Mouse (Mus musculus) brain, adult 2 months (tissue): Measurements from ENCODE around the gene Auts2.
A peak's percentile ranks its signal among the peaks of the same experiment; 100 is the strongest.

Experiments
- DNase-seq: peaks from one replicate; pipeline ENCODE4 v3.0.0; 2011; ENCODE audit warnings: low read depth, low spot score

Auts2 gene

DNA sequence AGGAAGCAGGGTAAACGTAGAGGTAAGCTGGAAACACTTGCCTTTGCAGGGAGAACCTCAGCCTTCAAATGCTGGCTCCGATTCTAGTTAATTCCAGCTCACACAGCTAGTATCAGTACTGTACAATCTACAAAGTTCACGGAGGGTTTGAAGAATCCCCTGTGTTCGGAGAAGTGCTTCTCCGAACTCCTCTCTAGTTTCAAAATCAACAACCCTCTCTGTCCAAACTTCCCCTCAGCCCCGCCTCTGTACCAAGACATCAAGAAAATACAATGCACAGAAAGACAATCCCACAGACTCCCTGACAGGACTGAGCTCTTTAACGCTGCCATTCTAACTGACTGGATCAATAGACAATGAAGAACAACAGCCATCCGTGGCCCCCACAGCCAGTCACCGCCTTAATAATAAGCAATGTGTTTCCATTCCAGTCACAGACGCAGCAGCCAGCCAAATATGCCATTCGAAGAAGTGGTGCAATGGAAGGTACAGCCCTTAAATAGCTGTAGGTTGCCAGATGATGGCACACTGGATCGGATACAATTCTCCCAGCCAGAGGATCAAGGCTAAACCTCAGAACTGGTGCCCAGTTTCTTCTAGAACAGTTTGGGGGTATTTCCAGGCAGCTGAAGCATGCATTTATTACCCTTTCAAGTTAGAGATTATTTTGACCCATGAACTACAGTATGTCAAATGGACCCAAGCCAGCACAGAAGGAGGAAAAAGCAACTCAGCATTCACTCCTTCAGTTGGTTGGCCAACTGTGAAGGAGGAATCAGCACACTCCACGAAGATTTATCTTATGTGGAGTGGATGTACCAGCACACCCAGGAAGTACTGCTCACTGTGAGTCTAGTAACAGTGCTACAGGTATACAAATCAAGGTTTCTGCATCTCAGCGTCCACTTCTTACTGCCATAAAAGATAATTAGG is 151.0 kb downstream of the Auts2 start:
- DNase-seq: peak; percentile 28

DNA sequence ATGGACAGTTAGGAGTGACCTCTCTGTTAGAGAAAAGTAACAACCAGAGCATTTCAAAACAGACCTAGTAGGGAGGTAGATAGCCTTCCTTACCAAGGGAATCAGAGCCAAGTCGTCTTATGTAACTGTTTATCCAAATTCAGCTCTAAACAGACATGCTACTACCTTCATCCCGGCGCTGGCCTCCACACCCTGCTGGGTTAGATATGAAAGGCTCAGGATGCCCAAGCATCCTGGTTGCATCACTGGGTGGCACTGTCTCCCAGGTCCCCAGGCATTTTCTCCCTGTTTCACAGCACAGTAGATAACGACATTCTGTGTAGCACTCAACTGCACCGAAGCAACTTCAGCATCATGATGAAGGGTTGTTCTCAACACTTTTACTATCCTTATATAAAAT is 154.4 kb downstream of the Auts2 start:
- peak; percentile 82 for DNase-seq

DNA sequence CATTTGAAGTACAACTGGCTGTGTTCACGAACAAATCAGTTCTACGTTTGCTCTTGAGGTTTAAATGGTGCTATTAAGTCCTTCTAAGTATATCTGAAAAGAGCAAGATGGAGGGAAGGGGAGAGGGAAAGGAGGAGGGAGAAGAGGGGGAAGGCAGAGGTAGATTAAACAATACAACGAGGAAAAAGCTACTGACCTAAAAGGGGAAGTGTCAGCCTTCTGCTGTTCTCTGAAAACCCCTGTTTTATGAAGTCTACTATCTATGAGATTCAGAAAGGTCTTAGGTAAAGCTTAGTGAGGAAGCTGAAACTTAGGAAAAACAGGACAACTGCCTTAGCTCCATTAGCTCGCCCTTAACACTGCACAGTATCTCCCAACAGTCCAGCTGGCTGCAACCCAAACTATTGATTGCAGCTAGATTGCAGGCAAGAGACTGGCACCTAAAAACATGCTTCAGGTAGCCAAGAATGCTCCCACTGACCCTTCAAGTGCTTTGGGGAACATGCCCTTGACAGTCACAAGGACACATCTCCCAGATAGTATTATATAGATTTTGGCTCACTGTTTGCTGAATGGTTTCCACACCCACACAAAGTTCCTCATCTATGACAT is 157.8 kb downstream of the Auts2 start:
- no peak for DNase-seq

DNA sequence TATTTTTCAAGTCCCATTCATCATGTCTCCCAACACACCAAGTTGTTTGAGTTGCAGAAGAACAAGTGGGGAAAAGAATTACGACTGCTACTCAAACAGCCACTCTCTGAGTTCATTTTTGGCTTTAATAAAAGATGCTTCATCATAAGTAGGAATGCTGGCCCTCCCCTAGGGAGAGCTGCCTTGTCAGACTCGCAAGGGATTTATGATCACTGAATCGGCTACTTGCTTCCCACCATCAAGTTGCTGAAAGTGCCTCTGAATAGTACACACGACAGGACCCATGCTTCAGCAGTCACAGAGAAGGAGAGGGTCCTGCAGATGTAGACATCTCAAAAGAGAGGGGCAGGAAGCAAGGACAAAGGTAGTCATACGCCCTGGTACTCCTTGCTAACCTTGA is 162.9 kb downstream of the Auts2 start:
- DNase-seq: no peak

DNA sequence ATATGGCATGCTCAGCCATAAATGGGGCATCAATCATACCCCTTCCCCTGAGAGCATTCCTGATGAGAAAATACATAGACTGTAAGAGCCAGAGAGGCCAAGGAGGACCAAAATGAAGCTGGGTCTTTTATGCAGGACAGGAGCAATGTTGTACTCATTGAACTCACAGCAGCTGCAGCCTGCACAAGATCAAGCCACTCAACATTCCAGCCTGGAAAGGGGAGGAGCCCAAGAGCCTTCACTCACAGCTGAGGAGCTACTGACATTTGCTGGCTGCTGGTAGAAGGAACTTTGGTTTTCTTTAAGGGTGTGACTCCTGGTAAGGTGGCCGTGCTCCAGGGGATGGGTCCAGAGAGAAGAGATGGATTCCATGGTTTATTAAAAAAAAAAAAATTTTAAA is 164.2 kb downstream of the Auts2 start:
- DNase-seq: no peak

DNA sequence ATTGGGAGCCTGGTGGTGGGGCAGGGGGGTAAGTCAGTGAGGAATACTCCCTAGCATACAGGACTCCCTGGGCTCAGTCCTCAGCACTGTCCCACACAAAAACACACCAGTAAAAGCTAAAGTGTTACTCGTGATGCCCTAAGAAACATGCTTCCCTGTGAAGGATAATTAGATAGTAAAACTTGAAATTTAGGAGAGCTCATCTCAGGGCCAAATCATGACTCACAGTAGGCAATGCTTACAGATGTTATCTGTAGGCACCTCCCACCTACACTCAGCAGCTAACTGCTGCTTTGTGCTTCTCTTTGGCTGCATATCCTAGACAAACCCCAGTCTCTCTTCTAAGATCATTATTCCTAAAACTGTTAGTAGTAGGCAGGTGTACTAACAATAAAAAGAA is 168.0 kb downstream of the Auts2 start:
- DNase-seq: peak; percentile 84

DNA sequence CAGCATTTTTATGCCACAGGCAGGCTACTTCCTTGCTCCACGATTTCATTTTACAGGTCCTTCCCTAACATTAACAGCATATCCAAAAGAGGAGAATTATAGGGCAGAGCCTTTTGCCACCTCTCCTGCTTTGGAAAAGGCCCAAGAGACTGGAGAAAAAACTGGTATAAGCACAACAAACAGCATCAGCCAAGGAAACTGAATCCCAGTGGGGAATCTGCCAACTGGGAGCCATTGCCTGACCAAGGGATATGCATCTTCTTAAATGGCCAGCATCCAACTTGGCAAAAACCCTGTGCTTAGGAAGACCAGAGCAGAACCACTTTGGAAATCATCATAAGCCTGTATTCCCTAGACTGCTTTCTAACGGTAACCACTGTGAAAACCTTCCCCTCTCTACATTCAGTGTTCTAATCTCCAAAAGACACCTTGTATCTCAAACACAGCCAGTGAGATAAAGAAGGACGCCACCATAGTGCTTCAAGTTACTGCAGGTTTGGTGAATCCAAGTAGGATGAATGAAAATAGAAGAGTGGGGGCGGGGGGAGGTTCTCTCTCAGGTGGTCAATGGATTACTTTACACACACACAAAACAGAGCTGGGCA is 169.6 kb downstream of the Auts2 start:
- DNase-seq: peak; percentile 82

DNA sequence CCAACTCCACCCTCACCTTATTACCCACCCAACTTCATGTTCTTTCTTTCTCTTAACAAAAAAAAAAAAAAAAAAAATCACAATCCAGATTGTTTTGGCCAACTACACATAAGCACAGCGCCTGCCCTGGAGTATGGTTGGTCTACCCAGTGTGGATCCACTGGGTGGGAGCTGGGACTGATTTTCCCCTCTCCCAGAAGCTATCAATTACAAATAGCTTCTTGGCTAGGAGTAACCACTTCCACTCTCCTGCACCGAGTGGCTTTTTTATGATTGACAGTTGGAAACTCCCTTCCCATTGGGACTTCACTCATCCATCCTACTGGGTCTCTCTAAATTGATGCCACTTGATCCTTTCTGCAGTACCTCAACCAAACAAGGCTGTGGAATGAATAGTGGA is 170.5 kb downstream of the Auts2 start:
- no peak for DNase-seq

DNA sequence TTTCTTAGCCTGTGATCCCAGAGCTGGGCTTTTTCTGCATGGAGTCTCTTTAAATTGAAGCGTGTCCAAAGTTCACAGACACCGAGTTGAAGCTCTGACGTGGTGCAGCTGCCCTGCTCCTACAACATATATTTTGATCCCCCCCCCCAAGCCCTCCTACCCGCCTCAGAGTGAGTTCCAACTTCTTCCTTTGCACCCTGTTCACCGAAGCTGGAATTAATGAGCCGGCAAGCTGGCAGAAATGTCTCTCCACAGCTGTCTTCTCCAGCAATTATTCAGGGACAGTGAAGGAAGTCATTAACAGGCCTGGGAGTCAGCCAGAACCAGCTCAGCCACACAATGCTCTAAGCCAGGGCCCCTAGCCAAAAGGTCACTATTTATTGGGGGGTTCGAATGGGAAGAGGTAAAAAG is 174.5 kb downstream of the Auts2 start:
- peak; percentile 72 for DNase-seq

DNA sequence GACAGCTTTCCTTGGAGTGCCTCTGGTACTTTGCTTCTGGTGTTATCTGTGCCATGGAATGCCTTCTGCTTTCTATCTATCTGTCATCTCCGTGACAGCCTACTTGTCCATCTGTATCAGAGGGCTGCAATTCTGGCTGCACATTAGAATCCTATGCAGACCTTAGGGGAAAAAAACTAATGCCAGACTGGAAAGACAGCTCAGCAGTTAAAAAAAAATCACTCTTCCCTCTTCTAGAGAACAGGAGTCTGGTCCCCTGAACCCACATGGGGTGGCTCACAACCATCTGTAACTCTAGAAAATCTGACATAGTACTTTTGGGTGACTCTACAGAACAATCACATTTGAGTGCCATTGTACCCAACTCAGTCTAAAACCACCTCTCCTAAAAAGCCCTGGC is 181.9 kb downstream of the Auts2 start:
- DNase-seq: no peak

DNA sequence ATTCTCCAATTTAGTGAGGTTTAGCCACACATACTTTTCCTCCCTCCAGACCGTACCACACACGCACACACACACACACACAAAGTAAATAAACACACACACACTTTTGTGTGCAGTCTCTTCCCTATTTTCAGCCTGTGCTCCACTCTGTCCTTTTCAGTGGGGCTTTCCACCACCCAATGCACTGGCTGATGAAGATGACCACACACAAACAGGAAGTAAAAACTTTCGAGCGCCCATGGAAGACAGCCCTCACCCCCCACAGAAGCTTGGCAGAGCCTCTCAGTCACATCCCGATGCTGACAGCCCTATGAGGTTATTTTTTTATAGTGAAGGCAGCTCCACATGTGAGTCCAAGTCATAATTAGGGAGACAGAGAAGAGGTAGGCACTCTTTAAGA is 185.4 kb downstream of the Auts2 start:
- no peak for DNase-seq

DNA sequence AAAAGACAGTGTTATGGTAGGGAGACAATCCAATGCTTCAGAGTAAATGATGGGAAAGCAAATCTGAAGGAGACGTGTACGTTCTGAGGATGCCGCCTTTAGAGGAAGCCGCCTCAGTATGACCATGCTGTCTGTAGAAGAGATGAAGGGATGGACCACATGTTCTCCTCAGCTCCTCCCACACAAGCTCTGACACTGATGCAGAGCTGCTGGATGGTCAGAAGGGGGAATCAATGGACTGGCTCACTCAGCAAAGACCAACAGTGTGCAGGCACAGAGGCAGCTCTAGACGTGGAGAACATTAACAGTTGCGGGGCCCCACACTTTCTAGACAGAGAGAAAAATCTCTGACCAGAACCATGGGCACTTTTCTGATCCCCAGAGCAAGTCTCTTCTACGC is 187.2 kb downstream of the Auts2 start:
- DNase-seq: peak; percentile 65

DNA sequence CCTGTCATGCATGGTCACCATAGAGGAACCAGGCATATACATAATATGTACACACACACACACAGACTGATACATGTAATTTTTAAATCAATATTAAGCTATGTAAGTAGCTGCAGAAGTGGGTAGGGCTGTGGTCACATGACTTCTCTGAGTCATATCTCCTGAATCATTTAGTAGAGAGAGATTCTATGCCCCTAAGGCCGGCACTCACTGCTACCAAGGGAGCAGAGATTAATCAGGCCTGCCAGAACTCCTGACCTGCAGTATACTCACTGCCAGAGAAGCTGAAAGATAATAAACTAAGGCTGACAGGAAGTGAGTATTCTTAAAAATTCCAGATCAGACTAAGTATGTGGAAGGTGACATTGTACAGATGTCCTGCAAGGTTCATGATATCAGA is 190.7 kb downstream of the Auts2 start:
- no peak for DNase-seq

DNA sequence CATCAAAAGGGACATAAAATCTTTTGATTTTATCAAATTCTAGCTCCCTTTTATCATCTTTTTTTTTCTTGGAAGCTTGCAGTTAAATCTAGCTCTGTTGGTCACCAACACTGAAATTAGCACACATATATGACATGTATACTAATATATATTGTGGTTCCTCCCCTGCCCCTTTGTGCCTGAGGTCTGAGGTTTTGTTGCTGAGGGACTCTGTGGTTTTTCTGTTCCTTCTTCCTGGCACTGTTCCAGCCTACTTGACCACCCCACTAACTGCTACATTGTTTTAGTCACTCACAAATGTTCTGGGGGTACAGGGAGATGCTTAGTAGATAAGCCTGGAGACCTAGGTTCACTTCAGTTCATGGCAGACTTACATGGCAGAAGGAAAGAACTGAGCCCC is 192.0 kb downstream of the Auts2 start:
- DNase-seq: no peak

DNA sequence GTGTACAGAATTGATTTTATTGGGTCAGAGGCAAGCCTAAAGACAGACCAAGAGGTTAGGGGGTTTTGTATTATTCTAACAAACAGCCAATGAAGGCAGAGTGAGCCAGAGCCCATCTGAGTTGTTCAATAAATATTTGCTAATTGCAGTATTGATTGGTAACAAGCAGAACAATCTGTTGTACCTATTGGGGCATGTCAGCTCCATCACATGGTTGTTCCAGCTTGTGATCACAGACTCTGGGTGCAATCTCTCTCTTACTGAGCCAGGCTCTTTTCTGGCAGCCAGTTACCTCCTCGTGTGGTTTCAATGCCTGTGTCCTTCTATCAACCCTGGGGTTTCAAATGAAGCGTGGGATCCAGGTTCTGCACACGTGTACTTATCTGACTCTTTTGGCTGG is 201.8 kb downstream of the Auts2 start:
- no peak for DNase-seq

DNA sequence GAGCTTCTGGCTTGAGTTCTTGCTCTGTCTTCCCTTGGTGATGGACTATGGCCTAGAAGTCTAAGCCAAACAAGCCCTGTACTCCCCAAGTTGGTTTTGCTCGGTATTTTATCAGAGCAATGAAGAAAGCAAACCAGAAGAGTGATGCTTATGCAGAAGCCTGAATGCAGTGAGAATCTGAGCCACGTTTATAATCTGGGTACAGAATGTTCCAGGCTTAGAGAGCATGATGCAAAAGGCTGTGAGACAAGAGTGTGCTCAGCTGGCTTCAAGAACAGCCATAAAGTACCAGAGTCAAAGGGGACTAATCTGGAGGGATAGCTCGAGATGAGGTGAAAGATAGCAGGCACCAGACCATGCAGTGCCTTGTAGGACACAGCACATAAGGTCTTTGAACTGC is 205.5 kb downstream of the Auts2 start:
- no peak for DNase-seq

DNA sequence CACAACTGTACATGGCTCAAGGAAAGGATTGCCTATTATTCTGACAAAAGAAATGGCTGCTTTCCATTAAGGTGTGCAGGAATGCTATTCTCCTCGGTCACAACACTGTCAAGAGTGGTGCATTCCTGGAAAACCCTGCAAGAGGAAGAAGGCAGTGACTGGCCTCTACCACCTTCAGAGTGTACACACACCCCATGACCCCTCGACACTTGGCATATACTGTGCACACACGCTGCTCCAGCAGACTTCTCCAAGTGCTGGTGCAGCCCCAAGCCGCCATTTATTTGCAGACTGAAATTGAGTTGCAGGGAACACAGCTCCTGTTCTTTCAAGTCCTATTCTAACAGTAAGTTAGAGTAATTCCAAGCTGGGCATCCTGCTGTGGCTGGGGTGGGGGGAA is 207.4 kb downstream of the Auts2 start:
- DNase-seq: no peak

DNA sequence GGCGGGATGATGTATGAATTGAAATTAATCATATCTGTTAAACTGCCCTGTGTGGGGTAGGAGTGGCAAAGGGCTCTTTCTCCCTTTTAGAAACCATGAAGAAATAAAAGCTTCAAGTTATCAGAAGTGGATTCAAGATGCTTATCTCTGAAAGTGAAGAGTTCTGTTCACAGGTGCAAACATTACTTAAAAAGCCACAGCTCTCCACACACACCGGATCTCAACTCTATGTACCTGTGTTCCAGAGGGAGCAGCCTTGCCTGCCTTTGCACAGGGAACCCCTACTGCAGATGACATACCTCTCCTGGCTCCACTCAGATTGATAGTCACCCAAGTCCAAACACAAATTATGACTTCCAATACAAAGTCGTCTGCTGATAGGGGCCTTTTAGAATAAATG is 208.3 kb downstream of the Auts2 start:
- no peak for DNase-seq

DNA sequence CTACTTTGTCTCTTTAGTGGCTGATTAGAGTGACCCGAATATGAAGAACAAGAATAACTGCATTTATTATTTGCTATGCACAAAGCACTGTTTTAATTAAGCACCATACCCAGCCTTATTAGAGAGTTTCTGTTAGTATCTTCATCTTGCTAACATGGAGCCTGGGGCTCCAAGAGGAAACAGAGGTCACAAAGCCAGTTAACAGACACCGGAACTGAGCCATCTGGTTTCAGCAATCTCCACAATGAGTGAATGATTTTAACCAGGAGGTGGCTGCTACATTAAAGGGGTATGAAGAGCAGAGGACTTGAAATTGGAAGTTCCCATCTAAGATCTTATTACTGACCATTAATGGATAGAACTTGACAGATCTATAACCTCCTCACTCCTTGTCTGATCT is 209.4 kb downstream of the Auts2 start:
- DNase-seq: no peak

DNA sequence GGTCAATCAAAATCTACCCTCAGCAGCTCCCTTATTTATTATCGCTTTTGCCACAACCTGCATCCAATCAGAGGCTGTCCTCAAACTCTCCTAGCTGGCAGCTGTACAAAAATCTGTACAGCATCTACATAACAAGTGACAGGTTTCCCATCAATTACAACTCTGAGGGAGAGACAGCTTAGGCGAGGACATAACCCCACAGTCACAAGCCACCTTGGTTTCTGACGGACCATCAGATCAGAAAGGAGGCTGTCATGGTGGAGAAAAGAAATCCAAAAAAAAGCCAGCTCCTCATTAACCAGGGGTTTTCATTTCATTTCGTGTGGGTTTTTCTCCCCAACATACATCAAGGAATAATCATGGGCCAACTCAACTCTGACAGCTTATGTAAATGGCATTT is 210.6 kb downstream of the Auts2 start:
- DNase-seq: no peak

DNA sequence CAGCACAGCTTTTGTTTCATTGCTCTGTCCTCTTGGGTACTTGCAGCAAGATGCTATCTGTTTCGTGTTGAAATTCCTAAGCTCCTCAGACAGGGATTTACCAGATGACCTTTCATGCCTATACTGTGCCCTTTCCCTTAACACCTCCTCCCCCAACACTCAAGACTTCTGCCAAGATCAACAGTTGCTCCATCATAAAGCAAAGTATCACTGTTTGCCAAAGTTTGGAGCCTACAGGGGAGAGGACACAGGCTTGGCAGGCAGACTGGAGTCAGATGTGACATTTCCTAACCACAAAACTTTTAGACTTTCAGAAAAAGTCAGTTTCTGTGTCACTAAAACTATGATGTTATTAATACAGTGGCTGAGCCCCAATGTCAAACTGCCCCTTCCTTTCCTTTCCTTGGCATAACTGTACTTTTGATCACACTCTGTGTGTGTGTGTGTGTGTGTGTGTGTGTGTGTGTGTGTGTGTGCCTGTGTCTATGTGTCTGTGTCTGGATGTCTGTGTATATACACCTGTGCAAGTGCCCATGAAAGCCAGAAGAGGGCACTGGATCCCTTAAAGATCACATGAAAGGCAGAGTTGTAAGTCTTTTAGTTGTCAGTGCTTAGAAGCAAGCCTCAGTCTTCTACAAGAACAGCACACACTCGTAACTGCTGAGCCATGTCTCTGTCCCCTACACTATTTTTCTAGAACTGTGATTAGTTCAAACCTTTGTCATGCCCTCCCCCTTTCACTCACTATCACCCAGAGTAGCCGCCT is 213.8 kb downstream of the Auts2 start:
- no peak for DNase-seq

DNA sequence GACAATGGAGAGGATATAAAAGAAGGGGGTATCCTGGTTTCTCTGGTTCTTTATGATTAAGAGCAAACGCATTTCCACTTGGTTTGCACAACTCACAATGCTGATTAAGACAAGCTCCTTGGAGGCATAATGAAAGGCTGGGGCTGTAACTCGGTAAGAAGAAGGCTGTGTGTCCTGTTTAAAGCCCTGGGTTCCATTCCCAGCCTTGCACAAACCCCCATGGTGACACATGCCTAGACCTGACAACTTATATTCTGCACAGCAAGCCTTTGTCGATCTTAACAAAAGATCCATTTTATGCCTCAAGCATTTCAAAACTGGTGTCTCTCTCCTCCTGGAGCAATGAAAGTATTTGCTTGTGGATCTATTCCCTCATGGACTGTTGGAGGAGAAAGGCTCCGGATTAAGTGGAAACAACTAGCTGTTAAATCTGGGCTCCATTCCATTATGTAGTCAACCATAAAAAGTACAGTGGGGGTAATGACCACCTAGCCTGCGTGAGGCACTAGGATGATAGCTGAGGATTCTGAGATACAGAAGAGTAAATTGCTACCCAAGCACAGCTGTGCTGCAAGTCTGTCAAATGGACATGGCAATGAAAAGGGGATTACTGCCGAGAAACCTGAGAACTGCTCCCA is 218.8 kb downstream of the Auts2 start:
- peak; percentile 39 for DNase-seq
